Mouse (Mus musculus) liver, adult 2 months (tissue): Measurements from ENCODE around the gene Bcan. TPM values are rescaled to one million over a fixed set of nuclear protein-coding genes. Genes with fewer than 3 reads are reported as not detected.

Source experiments
- DNase-seq: peaks from one replicate; pipeline ENCODE4 v3.0.0-alpha.2; 2011; ENCODE audit warnings: low read depth, low spot score; ENCODE audit errors: extremely low read depth
- H3K27ac ChIP-seq: fragments of 200-500 bp; replicated peaks from 2 replicates; pipeline ENCODE4 v1.5.1; 2012; ENCODE audit warnings: low read depth, mild to moderate bottlenecking, control low read depth, inconsistent platforms, low read length; ENCODE audit not compliant: insufficient read depth
- H3K27me3 ChIP-seq: fragments of 200-500 bp; 2 replicates; pipeline ENCODE4 v1.6.1; 2012; ENCODE audit warnings: mild to moderate bottlenecking, moderate library complexity, low read length, inconsistent platforms; ENCODE audit not compliant: control insufficient read depth, insufficient read depth
- H3K36me3 ChIP-seq: fragments of 200-500 bp; 2 replicates; pipeline ENCODE4 v1.6.1; 2012; ENCODE audit warnings: low read length, inconsistent platforms; ENCODE audit not compliant: control insufficient read depth, insufficient read depth
- H3K4me1 ChIP-seq: fragments of 200-500 bp; 2 replicates; pipeline ENCODE4 v1.6.1; 2011; ENCODE audit warnings: low read length; ENCODE audit not compliant: control insufficient read depth, insufficient read depth
- H3K4me3 ChIP-seq: fragments of 200-500 bp; 2 replicates; pipeline ENCODE4 v1.5.1; 2011; ENCODE audit warnings: low read depth, mild to moderate bottlenecking, control low read depth, low read length, moderate library complexity; ENCODE audit not compliant: insufficient read depth
- H3K79me2 ChIP-seq: fragments of 200-500 bp; 2 replicates; pipeline ENCODE4 v1.6.1; 2012; ENCODE audit warnings: inconsistent platforms, mild to moderate bottlenecking, low read length, moderate library complexity; ENCODE audit not compliant: control insufficient read depth, insufficient read depth
- H3K9ac ChIP-seq: fragments of 200-500 bp; 2 replicates; pipeline ENCODE4 v1.6.1; 2012; ENCODE audit warnings: low read depth, mild to moderate bottlenecking, control low read depth, inconsistent platforms, low read length
- CTCF ChIP-seq: fragments of 200-500 bp; IDR thresholded peaks from 2 replicates; pipeline ENCODE4 v1.5.1; 2011; ENCODE audit warnings: low read depth, low read length, control low read depth
- POLR2A ChIP-seq: fragments of 200-500 bp; IDR thresholded peaks from 2 replicates; pipeline ENCODE4 v1.6.1; 2011; ENCODE audit warnings: low read length, control low read depth; ENCODE audit not compliant: insufficient read depth; ENCODE audit errors: extremely low read depth
- WGBS: fragments of 180-500 bp; shearing (Covaris S2); methylation state at CpG from one replicate; pipeline ENCODE4 v1.1.7; 2018; 5-methylcytosine and 5-hydroxymethylcytosine counted together
- polyA plus RNA-seq: library from polyadenylated mRNA; depleted of rRNA; stranded (reverse); fragments of >200 nt; gene quantifications from 2 replicates; pipeline ENCODE4 v1.2.3, GENCODE M21; 2012
- total RNA-seq: library from RNA; depleted of rRNA; stranded (reverse); fragments of >200 nt; gene quantifications from 2 replicates; pipeline ENCODE4 v1.2.3, GENCODE M21; 2014

Bcan gene
- total and polyA plus RNA-seq, 2 experiments, result not detected

GRCm38 (mm10) chr3:88030608-88031395, 30.8 kb upstream of the Bcan start:
- no peak for TF ChIP-seq POLR2A
- TF ChIP-seq CTCF, result no peak
- no peaks in the 10 kb centered on the region for H3K79me2 ChIP-seq
- no peak overlapping the region for H3K27ac ChIP-seq
- H3K9ac ChIP-seq, result no peak overlapping the region
- no peaks in the 10 kb centered on the region for H3K36me3 ChIP-seq
- 13% methylated on average over 19 of the region's 19 CpGs for WGBS
- peaks cover 3% of the 10 kb centered on the region; the same call in 1 of the 2 replicates for H3K27me3 ChIP-seq
- DNase-seq, result peak; percentile 71
- no peaks in the 10 kb centered on the region for H3K4me1 ChIP-seq
- no peak overlapping the region for H3K4me3 ChIP-seq

GRCm38 (mm10) chr3:88027434-88028186, 27.6 kb upstream of the Bcan start, which contains the start of gene Hapln2:
Gene Hapln2 (minus strand): TSS chr3:88027583.
- no peak for DNase-seq
- no peaks in the 10 kb centered on the region for H3K79me2 ChIP-seq
- TF ChIP-seq POLR2A (no peak), CTCF (peak; percentile 27)
- H3K9ac ChIP-seq, result no peak within 1 kb of the TSS
- H3K36me3 ChIP-seq, result no peaks in the 10 kb centered on the region
- WGBS, result 66% methylated on average over 5 of the region's 5 CpGs
- no peak within 1 kb of the TSS for H3K27ac ChIP-seq
- peaks cover 6% of the 10 kb centered on the region; the same call in 1 of the 2 replicates for H3K4me1 ChIP-seq
- peaks cover 17% of the 10 kb centered on the region for H3K27me3 ChIP-seq
- H3K4me3 ChIP-seq, result no peak within 1 kb of the TSS

- Histone ChIP-seq H3K27ac (no peak overlapping the region), H3K4me3 (no peak overlapping the region), H3K9ac (no peak overlapping the region), H3K27me3 (peaks cover 19% of the 10 kb centered on the region), H3K4me1 (peaks cover 6% of the 10 kb centered on the region; the same call in 1 of the 2 replicates), H3K36me3 (no peaks in the 10 kb centered on the region), H3K79me2 (no peaks in the 10 kb centered on the region)
- WGBS, result 70% methylated on average over 7 of the region's 7 CpGs
- no peak for TF ChIP-seq CTCF
- TF ChIP-seq POLR2A, result no peak
- DNase-seq, result no peak
Measured at GRCm38 (mm10) chr3:88026823-88027222, 26.8 kb upstream of the Bcan start.

GRCm38 (mm10) chr3:88023192-88024074, 23.4 kb upstream of the Bcan start:
- peak overlapping the region; percentile 67 for H3K9ac ChIP-seq
- H3K36me3 ChIP-seq, result no peaks in the 10 kb centered on the region
- H3K27me3 ChIP-seq, result peaks cover 20% of the 10 kb centered on the region

GRCm38 (mm10) chr3:88022322-88023191, 22.5 kb upstream of the Bcan start:
- no peak for TF ChIP-seq POLR2A
- no peak for TF ChIP-seq CTCF
- Histone ChIP-seq H3K27me3 (peaks cover 20% of the 10 kb centered on the region), H3K27ac (no peak overlapping the region), H3K36me3 (no peaks in the 10 kb centered on the region), H3K9ac (peak overlapping the region; percentile 67), H3K79me2 (no peaks in the 10 kb centered on the region), H3K4me1 (peaks cover 6% of the 10 kb centered on the region; the same call in 1 of the 2 replicates), H3K4me3 (peak overlapping the region; percentile 58)
- 5% methylated on average over 66 of the region's 66 CpGs for WGBS
- DNase-seq, result peak; percentile 84

More at GRCm38 (mm10) chr3:88023192-88024074, 23.4 kb upstream of the Bcan start:
- Histone ChIP-seq H3K27ac (no peak overlapping the region), H3K79me2 (no peaks in the 10 kb centered on the region), H3K4me1 (peaks cover 6% of the 10 kb centered on the region; the same call in 1 of the 2 replicates), H3K4me3 (peak overlapping the region; percentile 58)
- no peak for DNase-seq
- TF ChIP-seq POLR2A (no peak), CTCF (0 out of 2 replicates have a peak, but pooled peaks have one; percentile 5)
- 2% methylated on average over 81 of the region's 81 CpGs for WGBS
